Mouse (Mus musculus) stomach, postnatal 0 days (tissue): ENCODE measurements around the gene Mov10l1.

Experiments used
- CTCF ChIP-seq: IDR thresholded peaks from 2 replicates; pipeline ENCODE4 v1.5.1; 2016; ENCODE audit warnings: antibody characterized with exemption, low read depth, mild to moderate bottlenecking, moderate library complexity
- EP300 ChIP-seq: optimal IDR thresholded peaks from 2 replicates; pipeline ENCODE3; 2016; ENCODE audit warnings: antibody characterized with exemption

- TF ChIP-seq CTCF (no peak; the same call in 1 of the 2 replicates), EP300 (no peak)
Measured at GRCm38 (mm10) chr15:89089248-89090051, 106.7 kb downstream of the Mov10l1 start.
